14 mouse cellular contexts compared by ENCODE assay signal in the genomic region with DNA sequence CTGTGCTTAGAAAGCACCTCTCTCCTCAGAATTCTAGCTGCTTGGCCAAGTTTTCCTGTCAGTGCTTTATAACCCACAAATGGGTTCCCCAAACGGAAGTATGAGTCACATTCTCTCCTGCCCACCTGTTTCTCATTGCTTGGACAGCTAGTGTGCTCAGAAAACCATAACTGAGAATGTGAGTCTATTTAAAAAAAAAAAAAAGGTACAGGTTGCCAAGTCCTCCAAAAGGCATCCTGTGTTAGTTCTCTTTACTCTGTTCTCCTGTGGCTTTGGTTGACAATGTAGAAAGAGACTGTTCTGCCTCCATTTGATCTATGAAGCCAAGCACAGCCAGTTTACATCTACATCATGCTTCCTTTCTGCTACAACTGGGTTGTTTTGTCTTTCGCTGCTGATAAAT.
A peak's percentile ranks its signal among the peaks of the same experiment; 100 is the strongest.
DNase-seq lines count a peak whose midpoint lies in the region; ATAC-seq and TF ChIP-seq lines count a peak whose summit lies in the region.
"Had no signal": no experiment of that assay in that cellular context is flagged by ENCODE, and none has a peak within 500 bp of the region (broad histone marks: within the 10 kb centered on the region; RNA-seq: fewer than 3 reads in every experiment).

No protein-coding gene starts in this region.

- no peak for TF ChIP-seq CTCF in thymus, adult 2 months (IDR thresholded peaks at IDR 0.05; ENCODE audit: borderline replicate concordance, control insufficient read depth, extremely low read depth, insufficient read depth, low read length, poor library complexity)
- no peak for TF ChIP-seq CTCF in layer of hippocampus, adult 2 months (conservative IDR thresholded peaks at IDR 0.05)

- H3K4me1 ChIP-seq in forebrain, embryonic 14.5 days (ENCODE audit: control insufficient read depth, insufficient read depth, low read length) = no peaks in the 10 kb centered on the region
- peaks cover 8% of the 10 kb centered on the region for H3K4me1 ChIP-seq in thymus, adult 2 months (replicated peaks; ENCODE audit: control insufficient read depth, insufficient read depth, low read length)
- H3K4me1 ChIP-seq: midbrain, embryonic 12.5 days had no signal

- no peaks in the 10 kb centered on the region for H3K27me3 ChIP-seq in forebrain, embryonic 14.5 days (replicated peaks; ENCODE audit: control insufficient read depth, insufficient read depth, low read length)
- no peaks in the 10 kb centered on the region for H3K27me3 ChIP-seq in thymus, adult 2 months (ENCODE audit: control insufficient read depth, insufficient read depth, low read length)
- H3K27me3 ChIP-seq: midbrain, embryonic 12.5 days had no signal

- intact Hi-C loops in left cerebral cortex, postnatal 14 days (cut with DNase I) = no loop called here
- intact Hi-C loops in left cerebral cortex, postnatal 4 days (cut with DNase I) = no loop called here

- peak; percentile 55 for ATAC-seq in CD4-positive, CD25-positive, alpha-beta regulatory T cell, adult 4 months
- peak; percentile 27 for ATAC-seq in megakaryocyte progenitor cell, adult 5-6 weeks (replicated peaks; ENCODE audit: poor library complexity)
- ATAC-seq in forebrain, embryonic 14.5 days = no peak
- ATAC-seq: forebrain, embryonic 16.5 days had no signal

- H3K4me3 ChIP-seq in forebrain, embryonic 14.5 days (ENCODE audit: low read depth, low read length) = no peak overlapping the region
- no peak overlapping the region for H3K4me3 ChIP-seq in thymus, adult 2 months (ENCODE audit: control insufficient read depth, insufficient read depth, low read length)
- no peak overlapping the region for H3K4me3 ChIP-seq in layer of hippocampus, adult 2 months
- H3K4me3 ChIP-seq: midbrain, embryonic 12.5 days had no signal

- no peak for TF ChIP-seq POLR2A in thymus, adult 2 months (IDR thresholded peaks at IDR 0.05; ENCODE audit: control insufficient read depth, extremely low read depth, insufficient read depth, low read length, poor library complexity)

- no peak overlapping the region for H3K27ac ChIP-seq in forebrain, embryonic 14.5 days (ENCODE audit: low read depth, low read length)
- no peak overlapping the region; the same call in 1 of the 2 replicates for H3K27ac ChIP-seq in thymus, adult 2 months (ENCODE audit: control insufficient read depth, insufficient read depth, low read length)
- no peak overlapping the region for H3K27ac ChIP-seq in layer of hippocampus, adult 2 months
- H3K27ac ChIP-seq: midbrain, embryonic 12.5 days; stomach, postnatal 0 days had no signal

- H3K9ac ChIP-seq in forebrain, embryonic 14.5 days (ENCODE audit: low read length) = no peak overlapping the region
- H3K9ac ChIP-seq: midbrain, embryonic 12.5 days had no signal

- no peaks in the 10 kb centered on the region for H3K36me3 ChIP-seq in forebrain, embryonic 14.5 days (ENCODE audit: control insufficient read depth, insufficient read depth, low read length)
- peaks cover 74% of the 10 kb centered on the region for H3K36me3 ChIP-seq in thymus, adult 2 months (ENCODE audit: control insufficient read depth, insufficient read depth, low read length)
- H3K36me3 ChIP-seq: midbrain, embryonic 12.5 days had no signal

- no peak overlapping the region for H3K4me2 ChIP-seq in forebrain, embryonic 14.5 days (ENCODE audit: low read length)
- H3K4me2 ChIP-seq: midbrain, embryonic 12.5 days had no signal

- WGBS in forebrain, embryonic 14.5 days = 89% methylated on average over 2 of the region's 2 CpGs
- WGBS in thymus, adult 2 months = 8% methylated on average over 2 of the region's 2 CpGs

- H3K9me3 ChIP-seq in forebrain, embryonic 14.5 days (replicated peaks; ENCODE audit: control insufficient read depth, low read length) = no peaks in the 10 kb centered on the region
- H3K9me3 ChIP-seq: midbrain, embryonic 12.5 days had no signal

- peak; percentile 10 to 29 for DNase-seq in left cerebral cortex, postnatal 14 days (ENCODE audit: low spot score in 2 of 2)
- no peak for DNase-seq in left cerebral cortex, postnatal 4 days
- DNase-seq in cerebellum, adult 9-10 months = peak; percentile 83
- DNase-seq in forebrain, embryonic 14.5 days (ENCODE audit: low spot score) = no peak
- no peak for DNase-seq in thymus, adult 2 months
- DNase-seq in layer of hippocampus, adult 2 months (ENCODE audit: low spot score in 2 of 2) = no peak
- DNase-seq: adrenal gland, postnatal 10 days; embryo, embryonic 11 days; kidney, adult 8-10 months had no signal

Comparison
In these comparisons a context has a peak if more than half of its experiments do, and no peak if none do; other contexts are left out.
1. DNase-seq: peak in left cerebral cortex, postnatal 14 days (2 of 2) and cerebellum, adult 9-10 months (single experiment); none in left cerebral cortex, postnatal 4 days (single experiment), forebrain, embryonic 14.5 days (single experiment), thymus, adult 2 months (single experiment) and layer of hippocampus, adult 2 months (0 of 2).